Mouse (Mus musculus) CH12.LX (cell line): Measurements from ENCODE around the gene Fbxl17. TPM values are rescaled to one million over a fixed set of nuclear protein-coding genes. Genes with fewer than 3 reads are reported as not detected.

Source experiments
- DNase-seq: peaks from one replicate; pipeline ENCODE4 v3.0.0-alpha.2; 2013; ENCODE audit errors: extremely low read depth
- H3K27ac ChIP-seq: 2 replicates; pipeline ENCODE4 v1.5.1; 2012; ENCODE audit warnings: low read depth, mild to moderate bottlenecking, control low read depth, moderate library complexity; ENCODE audit not compliant: insufficient read depth
- H3K27me3 ChIP-seq: replicated peaks from 2 replicates; pipeline ENCODE3; 2012; ENCODE audit warnings: inconsistent platforms
- H3K36me3 ChIP-seq, 2 experiments: replicated peaks in 1 of 2; 2 replicates each; pipeline versions ENCODE3 to v1.6.1; 2012; ENCODE audit warnings: inconsistent platforms in 1 of 2, low read length in 1 of 2, mild to moderate bottlenecking in 1 of 2, mixed read lengths in 1 of 2, moderate library complexity in 1 of 2; ENCODE audit not compliant: control insufficient read depth in 1 of 2, insufficient read depth in 1 of 2
- H3K4me1 ChIP-seq, 2 experiments: 2 replicates each; pipeline ENCODE4 v1.6.1; 2012; ENCODE audit warnings: inconsistent platforms in 1 of 2, moderate library complexity in 1 of 2; ENCODE audit not compliant: insufficient read depth in 2 of 2, control insufficient read depth in 1 of 2
- H3K4me2 ChIP-seq: 2 replicates; pipeline ENCODE4 v1.6.1; 2012; ENCODE audit warnings: low read depth, mild to moderate bottlenecking, control low read depth; ENCODE audit not compliant: poor library complexity, insufficient read depth, severe bottlenecking
- H3K4me3 ChIP-seq, 3 experiments: fragments of 150-350 bp in 1 of 3; sonication (generic) in 1 of 3; replicated peaks in 1 of 3; 2 replicates each; pipeline versions ENCODE3 to v1.5.1; 2011 to 2012; ENCODE audit warnings: low read depth in 2 of 3, low read length in 2 of 3, mild to moderate bottlenecking in 2 of 3, moderate library complexity in 2 of 3, control low read depth in 1 of 3, improper control_type of control experiment in 1 of 3, inconsistent platforms in 1 of 3, mixed read lengths in 1 of 3; ENCODE audit not compliant: poor library complexity in 1 of 3
- H3K79me2 ChIP-seq: replicated peaks from 2 replicates; pipeline ENCODE4 v1.6.1; 2012; ENCODE audit warnings: mild to moderate bottlenecking, moderate library complexity; ENCODE audit not compliant: control insufficient read depth, poor library complexity, insufficient read depth, severe bottlenecking; ENCODE audit errors: extremely low read depth
- H3K9ac ChIP-seq: 2 replicates; pipeline ENCODE4 v1.6.1; 2012; ENCODE audit warnings: low read depth, mild to moderate bottlenecking, control low read depth, moderate library complexity; ENCODE audit not compliant: insufficient read depth
- H3K9me3 ChIP-seq: replicated peaks from 2 replicates; pipeline ENCODE3; 2012; ENCODE audit warnings: low read length, inconsistent platforms, mixed read lengths
- BHLHE40 ChIP-seq: IDR thresholded peaks from 2 replicates; pipeline ENCODE4 v1.6.1; 2011; ENCODE audit warnings: mild to moderate bottlenecking, low read depth, low read length, improper control_type of control experiment
- CHD1 ChIP-seq: IDR thresholded peaks from 2 replicates; pipeline ENCODE4 v1.6.1; 2012; ENCODE audit warnings: low read depth, low read length, improper control_type of control experiment, inconsistent platforms
- CHD2 ChIP-seq: IDR thresholded peaks from 2 replicates; pipeline ENCODE4 v1.6.1; 2011; ENCODE audit warnings: low read length, improper control_type of control experiment
- CTCF ChIP-seq, 2 experiments: IDR thresholded peaks in 1 of 2; conservative IDR thresholded peaks in 1 of 2; 2 replicates each; pipeline ENCODE4 v1.5.1; 2011 to 2012; ENCODE audit warnings: low read depth in 2 of 2, low read length in 2 of 2, improper control_type of control experiment in 1 of 2, inconsistent platforms in 1 of 2, mild to moderate bottlenecking in 1 of 2, moderate library complexity in 1 of 2
- E2F4 ChIP-seq: IDR thresholded peaks from 2 replicates; pipeline ENCODE4 v1.6.1; 2011; ENCODE audit warnings: low read depth, low read length, improper control_type of control experiment; ENCODE audit not compliant: insufficient replicate concordance
- ELF1 ChIP-seq: IDR thresholded peaks from 2 replicates; pipeline ENCODE4 v1.6.1; 2014; ENCODE audit warnings: low read depth, mild to moderate bottlenecking, inconsistent platforms, low read length, improper control_type of control experiment
- EP300 ChIP-seq: IDR thresholded peaks from 2 replicates; pipeline ENCODE4 v1.6.1; 2011; ENCODE audit warnings: low read length, improper control_type of control experiment
- ETS1 ChIP-seq: conservative IDR thresholded peaks from 2 replicates; pipeline ENCODE4 v1.6.1; 2012; ENCODE audit warnings: low read depth, mild to moderate bottlenecking, inconsistent platforms, low read length, improper control_type of control experiment, moderate library complexity
- GABPA ChIP-seq: IDR thresholded peaks from 2 replicates; pipeline ENCODE4 v1.6.1; 2012; ENCODE audit warnings: low read depth, low read length, improper control_type of control experiment, inconsistent platforms; ENCODE audit not compliant: insufficient replicate concordance
- HCFC1 ChIP-seq: IDR thresholded peaks from 2 replicates; pipeline ENCODE4 v1.6.1; 2012; ENCODE audit warnings: low read depth, mild to moderate bottlenecking, inconsistent platforms, low read length, improper control_type of control experiment
- IRF4 ChIP-seq: IDR thresholded peaks from 2 replicates; pipeline ENCODE4 v1.6.1; 2014; ENCODE audit warnings: low read depth, mild to moderate bottlenecking, inconsistent platforms, low read length, improper control_type of control experiment
- JUN ChIP-seq: IDR thresholded peaks from 2 replicates; pipeline ENCODE4 v1.6.1; 2011; ENCODE audit warnings: low read depth, mild to moderate bottlenecking, low read length, improper control_type of control experiment, moderate library complexity; ENCODE audit not compliant: insufficient read depth
- MAFK ChIP-seq: IDR thresholded peaks from 2 replicates; pipeline ENCODE4 v1.6.1; 2011; ENCODE audit warnings: low read length, improper control_type of control experiment; ENCODE audit not compliant: insufficient replicate concordance
- MAZ ChIP-seq: IDR thresholded peaks from 2 replicates; pipeline ENCODE4 v1.6.1; 2012; ENCODE audit warnings: low read depth, mild to moderate bottlenecking, inconsistent platforms, low read length, improper control_type of control experiment, moderate library complexity
- MYC ChIP-seq: IDR thresholded peaks from 2 replicates; pipeline ENCODE4 v1.6.1; 2011; ENCODE audit warnings: low read depth, mild to moderate bottlenecking, improper control_type of control experiment, low read length
- NELFE ChIP-seq: IDR thresholded peaks from 2 replicates; pipeline ENCODE4 v1.6.1; 2011; ENCODE audit warnings: low read depth, low read length, improper control_type of control experiment
- NRF1 ChIP-seq: IDR thresholded peaks from 2 replicates; pipeline ENCODE4 v1.6.1; 2014; ENCODE audit warnings: low read depth, mild to moderate bottlenecking, inconsistent platforms, low read length, improper control_type of control experiment, moderate library complexity
- RAD21 ChIP-seq: IDR thresholded peaks from 2 replicates; pipeline ENCODE4 v1.6.1; 2011; ENCODE audit warnings: low read depth, mild to moderate bottlenecking, low read length, improper control_type of control experiment, moderate library complexity
- RCOR1 ChIP-seq: conservative IDR thresholded peaks from 2 replicates; pipeline ENCODE4 v1.6.1; 2012; ENCODE audit warnings: low read depth, mild to moderate bottlenecking, inconsistent platforms, low read length, improper control_type of control experiment
- SIN3A ChIP-seq: IDR thresholded peaks from 2 replicates; pipeline ENCODE4 v1.6.1; 2012; ENCODE audit warnings: low read length, improper control_type of control experiment, inconsistent platforms
- TBP ChIP-seq: conservative IDR thresholded peaks from 2 replicates; pipeline ENCODE4 v1.6.1; 2011; ENCODE audit warnings: low read depth, low read length, improper control_type of control experiment
- UBTF ChIP-seq: IDR thresholded peaks from 2 replicates; pipeline ENCODE4 v1.6.1; 2012; ENCODE audit warnings: low read depth, mild to moderate bottlenecking, inconsistent platforms, low read length, improper control_type of control experiment, moderate library complexity
- USF1 ChIP-seq: IDR thresholded peaks from 2 replicates; pipeline ENCODE4 v1.6.1; 2014; ENCODE audit warnings: low read depth, mild to moderate bottlenecking, inconsistent platforms, low read length, improper control_type of control experiment
- USF2 ChIP-seq: conservative IDR thresholded peaks from 2 replicates; pipeline ENCODE4 v1.6.1; 2011; ENCODE audit warnings: low read depth, low read length, improper control_type of control experiment
- ZC3H11A ChIP-seq: IDR thresholded peaks from 2 replicates; pipeline ENCODE4 v1.6.1; 2012; ENCODE audit warnings: low read depth, mild to moderate bottlenecking, inconsistent platforms, low read length, improper control_type of control experiment
- ZMIZ1 ChIP-seq: IDR thresholded peaks from 2 replicates; pipeline ENCODE4 v1.6.1; 2012; ENCODE audit warnings: low read depth, mild to moderate bottlenecking, inconsistent platforms, low read length, improper control_type of control experiment
- dilution Hi-C: fragments of 300-500 bp; cut with MboI; formaldehyde crosslinking; loops from 2 replicates; pipeline ENCODE4 v1.14.3; 2020; ENCODE audit warnings: low sequenced_read_pairs; ENCODE audit not compliant: extremely low pct_unique_long_range_greater_than_20kb, extremely low pct_ligation_motif_present
- in situ Hi-C: fragments of 300-500 bp; cut with MboI; formaldehyde crosslinking; loops from 3 replicates; pipeline ENCODE4 v1.14.3; 2019; ENCODE audit warnings: low sequenced_read_pairs, low pct_ligation_motif_present, low pct_unique_long_range_greater_than_20kb, mixed read lengths
- polyA plus RNA-seq: library from polyadenylated mRNA; unstranded; fragments of >175 nt; gene quantifications from 2 replicates; pipeline ENCODE4 v1.2.1, GENCODE M21; 2012; ENCODE audit warnings: low read depth; ENCODE audit not compliant: insufficient read length
- total RNA-seq, 2 experiments: library from RNA; depleted of rRNA; stranded (reverse); fragments of 300-350 nt in 1 of 2; fragments of >200 nt in 1 of 2; gene quantifications; 2 replicates each; pipeline ENCODE4 v1.2.3; 2012 to 2014

Fbxl17 gene
- total and polyA plus RNA-seq, 3 experiments: 4.0 to 6.9 (median 4.3) TPM

- H3K27me3 ChIP-seq: no peaks in the 10 kb centered on the region
- dilution Hi-C loops: no loop called here
- peaks cover 8 to 23% of the 10 kb centered on the region in 2 experiments for H3K36me3 ChIP-seq
- H3K4me3 ChIP-seq: no peak overlapping the region
- no peak overlapping the region for H3K4me2 ChIP-seq
- no peaks in the 10 kb centered on the region for H3K79me2 ChIP-seq
- DNase-seq: no peak
- H3K4me1 ChIP-seq: peaks cover 3 to 7% of the 10 kb centered on the region in 2 experiments; a peak in 2 of 4 replicates
- in situ Hi-C loops: no loop called here
- no peak overlapping the region for H3K27ac ChIP-seq
- peaks cover 7% of the 10 kb centered on the region for H3K9me3 ChIP-seq
- H3K9ac ChIP-seq: no peak overlapping the region
- TF ChIP-seq USF1 (no peak), RAD21 (no peak), IRF4 (no peak), MAFK (no peak), JUN (no peak), ETS1 (no peak), MAZ (no peak), USF2 (no peak), ELF1 (no peak), UBTF (no peak), MYC (no peak), HCFC1 (no peak), NRF1 (no peak), ZC3H11A (no peak), E2F4 (no peak), NELFE (no peak), BHLHE40 (no peak), EP300 (no peak)
Observed at GRCm38 (mm10) chr17:63343076-63343475, 156.7 kb downstream of the Fbxl17 start.

- Histone ChIP-seq H3K4me1 (peaks cover 3 to 7% of the 10 kb centered on the region in 2 experiments; a peak in 2 of 4 replicates), H3K27ac (no peak overlapping the region)
- DNase-seq: no peak
Observed at GRCm38 (mm10) chr17:63342440-63342839, 157.4 kb downstream of the Fbxl17 start.

More at GRCm38 (mm10) chr17:63342440-63342839, 157.4 kb downstream of the Fbxl17 start:
- Histone ChIP-seq H3K27me3 (no peaks in the 10 kb centered on the region), H3K9ac (no peak overlapping the region), H3K79me2 (no peaks in the 10 kb centered on the region), H3K4me2 (no peak overlapping the region)
- TF ChIP-seq USF1: no peak
- no peak for TF ChIP-seq CHD2
- no peak for TF ChIP-seq CHD1
- no peak for TF ChIP-seq ETS1
- TF ChIP-seq E2F4: no peak
- no peak for TF ChIP-seq TBP
- no peak for TF ChIP-seq ZMIZ1
- no peak for TF ChIP-seq MYC
- TF ChIP-seq HCFC1: no peak
- no peak for TF ChIP-seq UBTF
- no peak for TF ChIP-seq GABPA
- no peak for TF ChIP-seq BHLHE40
- no peak for TF ChIP-seq NELFE
- TF ChIP-seq MAZ: no peak
- no peak for TF ChIP-seq CTCF (conservative IDR thresholded peaks at IDR 0.05 in 1 of 2, IDR thresholded peaks at IDR 0.05 in 1 of 2; ENCODE audit: low read depth in 2 of 2, low read length in 2 of 2)
- no peak for TF ChIP-seq SIN3A
- no peak for TF ChIP-seq RCOR1
- TF ChIP-seq, all 38 proteins: peak for 0
- in situ Hi-C loops: no loop called here
- dilution Hi-C loops: no loop called here
- Histone ChIP-seq H3K4me3 (no peak overlapping the region), H3K36me3 (peaks cover 3 to 18% of the 10 kb centered on the region in 2 experiments), H3K9me3 (peaks cover 7% of the 10 kb centered on the region)
